Mouse (Mus musculus) gastrocnemius, adult 8-10 months (tissue): ENCODE measurements around the gene Gm6614. TPM values are rescaled to one million over a fixed set of nuclear protein-coding genes. Genes with fewer than 3 reads are reported as not detected.
"Not testable (repeated sequence)": the region's sequence is repeated elsewhere in the genome, so short reads cannot be mapped to it uniquely, and the experiment has no call there.

ENCODE experiments used
- DNase-seq, 2 experiments: peaks; one replicate each; pipeline ENCODE4 v3.0.0; 2022; ENCODE audit warnings: low spot score in 2 of 2
- total RNA-seq, 4 experiments: library from RNA; stranded (reverse); gene quantifications; 2 replicates each; pipeline ENCODE4 v1.2.4; 2022

Gene Gm6614
- not detected for total RNA-seq

- no peak for DNase-seq
Measured at GRCm38 (mm10) chr6:142011364-142011955, at the start of gene Gm6614. Gene Gm6614 (minus strand): TSS chr6:142011414.

GRCm38 (mm10) chr6:142058281-142058680 lies 47.1 kb upstream of the Gm6614 start:
- not testable (repeated sequence) for DNase-seq

- no peak for DNase-seq
Measured at GRCm38 (mm10) chr6:142047689-142048088, 36.5 kb upstream of the Gm6614 start.

- no peak for DNase-seq
Measured at GRCm38 (mm10) chr6:142045746-142046145, 34.5 kb upstream of the Gm6614 start.

GRCm38 (mm10) chr6:142041896-142042295 lies 30.7 kb upstream of the Gm6614 start:
- no peak for DNase-seq

GRCm38 (mm10) chr6:142040306-142041175 lies 29.3 kb upstream of the Gm6614 start:
- no peak for DNase-seq

GRCm38 (mm10) chr6:142035771-142036170 lies 24.6 kb upstream of the Gm6614 start:
- no peak for DNase-seq

- no peak for DNase-seq
Measured at GRCm38 (mm10) chr6:142021671-142022070, 10.5 kb upstream of the Gm6614 start.

GRCm38 (mm10) chr6:141986772-141987171 lies 24.4 kb downstream of the Gm6614 start:
- DNase-seq, result no peak

- no peak for DNase-seq
Measured at GRCm38 (mm10) chr6:141984644-141985043, 26.6 kb downstream of the Gm6614 start.

- DNase-seq, result no peak
Measured at GRCm38 (mm10) chr6:141962420-141962819, 48.8 kb downstream of the Gm6614 start.

- DNase-seq, result no peak
Measured at GRCm38 (mm10) chr6:141961861-141962260, 49.4 kb downstream of the Gm6614 start.

GRCm38 (mm10) chr6:141960482-141960881 lies 50.7 kb downstream of the Gm6614 start:
- no peak for DNase-seq

- no peak for DNase-seq
Measured at GRCm38 (mm10) chr6:141946862-141947261, 64.4 kb downstream of the Gm6614 start, which contains the start of gene Slco1a1. Gene Slco1a1 (minus strand): TSS chr6:141946962.

GRCm38 (mm10) chr6:141940451-141940850 lies 70.8 kb downstream of the Gm6614 start:
- DNase-seq, result no peak

Other genes with a start within 250 kb of the Gm6614 start
- gene Gm5724, start 237.6 kb downstream of the Gm6614 start, total RNA-seq, result not detected
- gene Slco1a4, start 155.2 kb downstream of the Gm6614 start, total RNA-seq, result under 1 TPM in 2 of 4 experiments, not detected in 2; 0.07 to 0.11 TPM
- under 1 TPM in 1 of 4 experiments, not detected in 3; 0.08 TPM for gene Slco1a1, start 64.5 kb downstream of the Gm6614 start, total RNA-seq
- not detected for gene Slco1a6, start 197.1 kb upstream of the Gm6614 start, total RNA-seq